Mouse (Mus musculus): Measurements from ENCODE around the gene Gm5105. TPM values are rescaled to one million over a fixed set of nuclear protein-coding genes. Genes with fewer than 3 reads are reported as not detected.

The Gm5105 gene
- 0.05 TPM in 1 of 2 replicates, not detected in the other for polyA plus RNA-seq (2012; rRNA removed)

DNA sequence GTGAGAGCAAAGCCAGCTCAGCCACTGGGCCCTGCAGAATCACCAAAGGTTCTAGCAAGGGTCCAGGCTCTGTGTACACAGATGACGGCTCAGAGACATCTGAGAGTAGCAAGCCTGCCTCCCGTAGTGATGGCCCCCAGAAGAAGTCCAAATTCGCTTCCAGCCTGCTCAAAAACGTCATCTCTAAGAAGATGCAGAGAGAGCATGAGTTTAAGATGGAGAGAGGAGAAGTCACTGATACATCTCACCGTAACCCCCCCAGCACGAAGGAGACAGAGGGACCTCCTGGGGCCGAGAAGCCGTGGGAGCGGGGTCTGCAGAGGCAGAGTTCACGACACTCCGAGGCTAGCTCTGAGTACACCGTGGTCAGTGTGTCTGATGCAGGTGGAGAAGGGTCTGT, at the start of gene Gm5105:
Gene Gm5105 (minus strand): TSS at position 101 of the 400 bp plus-strand sequence.
- no peak for DNase-seq (ENCODE audit: low read depth)

DNA sequence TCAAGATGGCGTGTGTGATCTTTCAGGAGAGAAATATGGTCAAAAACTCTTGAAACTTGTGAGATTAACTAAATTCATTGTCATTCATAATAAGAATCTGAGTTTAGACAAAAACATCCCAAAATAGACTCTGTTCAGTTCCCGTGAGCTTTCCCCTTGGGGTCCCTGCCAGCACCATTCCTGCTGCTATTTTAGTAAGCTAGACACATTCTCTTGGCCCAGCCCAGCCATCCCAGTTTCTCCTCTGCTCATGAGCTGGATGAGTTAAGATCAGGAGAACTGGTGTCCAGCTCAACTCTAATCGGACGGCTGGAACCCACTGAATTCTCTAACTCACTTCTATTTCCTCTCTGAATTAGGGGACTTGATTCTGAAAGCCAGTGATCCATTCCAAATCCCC, 49.7 kb upstream of the Gm5105 start:
- no peak for DNase-seq (ENCODE audit: low read depth)

DNA sequence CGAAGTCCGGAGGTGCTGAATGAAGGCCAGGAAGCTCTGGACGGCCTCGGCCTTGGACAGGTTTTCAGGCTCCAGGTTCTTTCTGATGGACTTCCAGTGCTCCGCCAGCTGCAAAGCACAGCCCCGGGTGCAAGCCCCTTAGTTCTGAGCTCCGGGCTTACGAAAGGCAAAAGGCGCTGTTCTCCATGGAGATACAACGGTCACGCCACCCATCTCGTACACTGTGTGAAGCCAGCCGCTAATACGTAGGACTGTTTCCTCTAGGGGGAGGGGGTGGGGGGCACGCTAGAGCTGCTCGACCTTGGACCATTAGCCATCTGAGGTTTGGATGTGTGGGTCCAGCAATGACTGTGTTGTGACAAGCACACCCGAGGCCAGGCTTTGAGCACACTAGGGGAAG, 46.9 kb upstream of the Gm5105 start:
- DNase-seq (ENCODE audit: low read depth): no peak

DNA sequence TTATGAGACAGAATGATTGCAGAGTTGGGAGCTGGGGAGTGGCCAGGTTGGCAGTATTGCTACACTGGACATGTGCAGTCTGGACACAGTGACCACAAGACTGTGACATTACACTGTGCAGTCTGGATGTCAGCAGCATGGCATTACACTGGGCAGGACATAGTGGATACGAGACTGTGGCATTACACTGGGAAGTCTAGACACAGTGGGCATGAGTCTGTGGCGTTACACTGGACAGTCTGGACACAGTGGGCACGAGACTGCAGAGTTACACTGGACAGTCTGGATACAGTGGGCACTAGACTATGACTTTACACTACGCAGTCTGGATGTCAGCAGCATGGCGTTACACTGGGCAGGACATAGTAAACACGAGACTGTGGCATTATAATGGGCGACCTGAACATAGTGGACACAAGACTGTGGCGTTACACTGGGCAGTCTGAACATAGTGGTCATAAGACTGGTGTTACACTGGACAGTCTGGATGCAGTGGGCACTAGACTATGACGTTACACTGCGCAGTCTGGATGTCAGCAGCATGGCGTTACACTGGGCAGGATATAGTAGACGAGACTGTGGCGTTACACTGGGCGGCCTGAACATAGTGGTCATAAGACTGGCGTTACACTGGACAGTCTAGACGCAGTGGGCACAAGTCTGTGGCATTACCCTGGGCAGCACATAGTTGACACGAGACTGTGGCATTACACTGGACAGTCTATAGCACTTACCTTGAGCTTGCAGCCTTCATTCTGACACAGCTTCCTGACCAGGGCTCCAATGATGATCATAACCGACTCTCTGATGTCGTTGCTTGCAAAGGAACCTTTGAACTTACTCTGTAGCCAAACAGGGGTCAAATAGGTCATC, 44.0 kb upstream of the Gm5105 start:
- no peak for DNase-seq (ENCODE audit: low read depth)

DNA sequence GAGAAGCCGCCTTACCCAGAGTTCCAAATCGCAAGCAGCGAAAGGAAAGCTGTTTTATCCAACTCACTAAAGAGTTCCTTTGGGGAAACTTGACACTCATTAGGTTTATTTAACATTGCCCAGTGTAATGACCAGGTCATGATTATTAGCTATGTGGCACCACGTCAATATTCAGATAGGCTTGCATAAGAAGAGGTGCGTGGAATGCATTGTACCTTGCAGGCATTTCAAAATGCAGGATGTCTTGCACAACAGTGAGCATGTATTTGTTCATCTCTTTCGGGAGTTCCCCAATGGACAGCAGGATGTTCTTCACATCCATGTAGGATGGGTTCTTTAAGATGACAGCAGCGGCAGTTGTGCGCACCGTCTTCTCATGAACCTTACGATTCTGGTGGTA, 39.7 kb upstream of the Gm5105 start:
- peak; percentile 75 for DNase-seq (ENCODE audit: low read depth)

DNA sequence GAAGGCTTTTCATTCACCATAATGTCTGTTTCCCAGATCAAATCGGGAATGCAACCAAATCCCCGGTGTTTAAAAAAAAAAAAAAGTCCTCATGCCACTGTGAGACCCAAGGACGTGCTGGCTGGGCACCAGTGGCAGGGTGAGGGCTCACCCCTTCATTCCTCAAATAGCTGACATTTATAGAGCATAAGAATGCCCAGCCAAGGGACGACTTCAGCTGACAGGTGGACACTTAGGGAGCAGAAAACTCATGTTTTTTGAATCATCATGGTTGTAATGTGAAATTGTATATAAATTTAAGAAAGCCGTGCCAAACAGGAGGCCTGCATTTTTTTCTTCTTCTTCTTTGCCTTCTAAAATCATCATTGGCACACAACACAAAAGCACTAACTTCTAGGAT, 37.9 kb upstream of the Gm5105 start:
- no peak for DNase-seq (ENCODE audit: low read depth)

DNA sequence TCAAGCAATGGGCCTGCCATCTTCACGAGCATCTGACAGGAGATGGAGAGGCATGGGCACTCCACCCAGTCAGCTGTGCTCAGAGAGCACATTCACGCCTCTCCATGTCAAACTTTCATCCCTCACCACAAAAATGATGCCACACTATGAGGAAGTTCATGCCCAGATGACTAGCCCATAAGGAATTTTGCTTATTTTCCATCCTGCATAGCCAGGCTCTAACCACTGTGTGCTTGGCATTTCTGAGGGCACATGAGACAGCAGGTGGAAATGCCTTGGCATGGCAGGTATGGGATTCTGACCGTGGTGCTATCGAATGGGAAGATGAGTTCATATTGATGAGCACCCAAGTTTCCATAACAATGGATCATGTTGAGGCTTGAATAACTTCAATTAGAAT, 36.5 kb upstream of the Gm5105 start:
- DNase-seq (ENCODE audit: low read depth): no peak

DNA sequence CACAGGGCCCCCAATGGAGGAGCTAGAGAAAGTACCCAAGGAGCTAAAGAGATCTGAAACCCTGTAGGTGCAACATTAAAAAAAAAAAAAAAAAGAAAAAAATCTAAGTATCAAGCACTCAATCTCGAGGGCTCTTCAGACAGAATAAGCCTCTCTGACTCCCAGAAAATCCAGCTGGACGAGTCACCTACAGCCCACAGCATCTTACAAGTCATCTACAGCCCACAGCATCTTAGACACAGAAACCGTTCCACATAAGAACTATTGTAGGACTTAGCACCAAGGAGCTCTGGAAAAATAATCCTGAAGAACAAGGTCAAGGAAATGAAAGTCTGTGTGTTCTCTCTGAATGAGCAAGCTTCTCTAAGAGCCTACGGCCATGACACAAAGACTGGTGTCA, 34.7 kb upstream of the Gm5105 start:
- no peak for DNase-seq (ENCODE audit: low read depth)

DNA sequence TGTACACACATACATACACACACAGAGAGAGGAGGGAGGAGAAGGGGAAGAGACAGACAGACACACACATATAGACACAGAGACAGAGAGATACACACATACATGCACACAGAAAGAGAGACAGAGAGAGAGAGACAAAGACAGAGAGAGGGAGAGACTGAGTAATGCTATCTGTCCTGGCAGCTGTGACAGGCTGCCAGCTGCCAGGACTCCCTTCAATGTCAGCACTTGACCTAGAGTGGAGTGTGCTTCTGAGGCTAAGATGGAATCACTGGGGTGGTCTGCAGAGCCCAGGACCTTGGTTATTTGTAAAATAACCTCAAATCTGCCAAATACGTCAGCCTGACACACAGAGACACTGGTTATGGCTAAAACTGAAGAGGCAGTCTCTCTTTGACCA, 30.5 kb upstream of the Gm5105 start:
- no peak for DNase-seq (ENCODE audit: low read depth)

DNA sequence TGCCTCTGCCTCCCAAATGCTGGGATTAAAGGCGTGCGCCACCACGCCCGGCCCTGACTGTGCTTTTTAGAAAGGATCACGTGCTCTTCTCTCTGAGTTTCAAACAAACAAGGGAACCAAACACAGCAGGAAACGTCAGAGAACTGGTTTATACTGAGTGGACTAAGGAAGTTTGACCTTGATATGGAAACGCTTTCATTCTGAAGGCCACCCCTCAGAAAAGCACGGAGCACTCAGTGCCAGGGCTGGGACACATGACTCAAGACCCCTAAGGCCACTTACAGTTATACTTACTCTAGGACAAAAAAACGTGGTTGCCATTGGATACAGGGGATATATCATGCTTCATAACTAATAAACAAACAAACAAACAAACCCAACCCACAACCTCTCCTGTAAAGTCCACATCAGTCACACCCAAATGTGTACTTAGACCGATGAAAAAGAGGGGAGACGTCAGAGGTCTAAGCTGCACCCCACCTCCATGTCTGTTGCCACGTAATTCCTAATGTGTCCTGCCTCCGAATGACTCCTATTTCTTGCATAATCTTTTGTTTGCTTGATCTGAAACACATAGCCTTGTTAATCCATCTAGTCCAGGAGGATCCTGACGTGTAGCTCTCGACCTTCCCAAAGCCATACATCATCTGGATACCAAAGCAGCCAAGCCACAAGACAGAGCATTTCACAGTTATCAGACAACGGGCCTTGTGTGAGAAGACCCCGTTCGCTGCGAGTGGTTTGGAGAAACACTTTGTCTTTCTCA, 29.3 kb upstream of the Gm5105 start:
- no peak for DNase-seq (ENCODE audit: low read depth)

DNA sequence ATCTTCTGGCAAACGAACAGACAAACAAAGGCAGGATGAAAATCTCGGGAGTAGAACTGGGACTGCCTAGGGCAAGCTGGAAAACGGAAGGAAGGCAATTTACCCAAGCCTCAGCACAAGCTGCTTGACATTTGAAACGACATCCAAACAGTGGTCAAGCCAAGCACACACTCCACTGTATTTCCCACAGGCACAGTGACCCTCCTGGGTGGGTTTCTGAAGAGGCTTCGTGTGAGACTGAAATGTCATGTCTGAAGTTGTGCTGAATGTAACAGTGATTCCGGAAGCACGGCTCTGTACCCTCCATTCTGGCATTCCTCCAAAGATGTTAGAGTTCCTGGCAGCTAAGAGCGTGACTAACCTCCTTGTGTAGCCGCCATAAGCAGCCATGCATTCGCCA, 28.5 kb upstream of the Gm5105 start:
- no peak for DNase-seq (ENCODE audit: low read depth)

DNA sequence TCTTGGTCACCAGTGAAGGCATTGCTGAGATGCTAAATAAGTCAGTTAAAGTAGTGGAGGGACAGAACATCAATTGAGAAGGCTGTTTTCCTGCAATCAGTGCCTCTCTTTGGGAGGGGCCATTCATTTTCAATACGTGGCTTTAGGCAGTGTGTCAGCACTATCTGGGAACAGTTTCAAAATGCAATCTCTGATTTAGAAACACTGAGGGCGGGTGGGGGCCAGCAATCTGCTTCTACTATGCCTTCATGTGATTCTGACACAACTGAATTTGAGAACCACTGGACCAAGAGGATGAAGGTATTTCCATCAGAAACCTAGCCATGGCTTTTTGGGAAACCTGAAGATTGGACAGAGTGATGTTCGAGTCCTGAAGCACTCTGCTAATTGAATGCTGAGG, 28.1 kb upstream of the Gm5105 start:
- DNase-seq (ENCODE audit: low read depth): no peak

DNA sequence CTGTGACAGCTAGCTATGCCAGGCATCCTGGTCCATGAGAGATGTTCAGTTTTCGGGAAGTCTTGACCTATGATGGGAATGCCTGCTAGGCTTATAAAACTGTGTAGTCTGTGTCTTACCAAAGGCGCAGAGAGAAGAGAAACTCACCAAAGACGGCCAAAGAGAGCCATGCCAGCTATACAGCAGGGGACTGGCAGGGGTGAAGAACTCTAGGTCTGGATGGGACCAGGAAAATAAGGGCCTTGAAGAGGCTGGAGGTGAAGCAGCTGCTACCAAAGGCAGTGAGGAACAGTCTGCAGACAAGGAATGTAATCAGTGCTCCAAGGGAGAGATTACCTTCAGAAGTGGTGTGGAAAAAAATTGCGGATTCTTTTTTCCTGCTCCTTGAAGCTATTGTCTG, 16.7 kb upstream of the Gm5105 start:
- no peak for DNase-seq (ENCODE audit: low read depth)

DNA sequence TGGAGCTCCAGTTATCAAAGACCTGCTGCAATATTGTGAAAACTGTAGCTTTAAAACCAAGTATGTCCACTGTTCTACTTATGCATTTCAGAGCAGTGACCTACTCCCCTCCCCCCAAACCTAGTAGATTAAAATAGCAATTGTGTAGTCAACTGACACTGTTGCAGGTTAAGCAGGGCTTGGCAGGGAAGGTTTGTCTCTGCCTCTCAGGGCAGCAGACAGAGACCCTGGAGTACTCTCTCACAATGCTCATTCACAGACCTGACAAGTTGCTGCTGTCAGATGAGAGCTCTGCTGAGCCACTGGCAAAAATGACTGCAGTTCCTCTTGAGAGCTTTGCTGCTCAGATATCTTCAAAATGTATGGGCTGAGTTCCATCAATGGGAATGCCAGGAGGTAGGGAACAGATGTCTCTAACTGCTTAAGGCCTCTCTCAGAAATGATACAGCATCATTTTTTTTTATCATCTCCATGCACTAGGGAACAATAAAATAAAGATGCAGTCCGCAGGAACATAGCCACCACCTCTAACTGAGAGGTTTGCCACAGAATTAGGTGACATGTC, 16.0 kb upstream of the Gm5105 start:
- no peak for DNase-seq (ENCODE audit: low read depth)

DNA sequence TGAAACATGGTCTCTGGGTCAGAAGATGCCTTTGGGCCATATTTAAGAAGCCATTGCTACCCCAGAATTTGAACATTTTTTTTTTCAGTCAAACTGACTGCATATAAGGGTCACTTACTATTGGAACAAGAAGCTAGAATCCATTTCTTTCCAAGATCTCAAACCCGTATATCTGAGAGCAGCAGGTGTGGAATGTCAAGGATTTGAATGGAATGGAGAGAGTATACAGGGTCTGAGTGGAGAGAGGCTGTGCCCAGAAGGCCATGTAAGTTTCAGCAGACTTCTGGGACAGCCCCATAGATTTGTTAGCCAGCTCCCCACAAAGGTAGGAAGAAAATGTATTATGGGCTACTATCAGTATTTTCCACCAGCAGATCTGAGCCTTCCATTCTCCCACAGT, 11.5 kb upstream of the Gm5105 start:
- no peak for DNase-seq (ENCODE audit: low read depth)

DNA sequence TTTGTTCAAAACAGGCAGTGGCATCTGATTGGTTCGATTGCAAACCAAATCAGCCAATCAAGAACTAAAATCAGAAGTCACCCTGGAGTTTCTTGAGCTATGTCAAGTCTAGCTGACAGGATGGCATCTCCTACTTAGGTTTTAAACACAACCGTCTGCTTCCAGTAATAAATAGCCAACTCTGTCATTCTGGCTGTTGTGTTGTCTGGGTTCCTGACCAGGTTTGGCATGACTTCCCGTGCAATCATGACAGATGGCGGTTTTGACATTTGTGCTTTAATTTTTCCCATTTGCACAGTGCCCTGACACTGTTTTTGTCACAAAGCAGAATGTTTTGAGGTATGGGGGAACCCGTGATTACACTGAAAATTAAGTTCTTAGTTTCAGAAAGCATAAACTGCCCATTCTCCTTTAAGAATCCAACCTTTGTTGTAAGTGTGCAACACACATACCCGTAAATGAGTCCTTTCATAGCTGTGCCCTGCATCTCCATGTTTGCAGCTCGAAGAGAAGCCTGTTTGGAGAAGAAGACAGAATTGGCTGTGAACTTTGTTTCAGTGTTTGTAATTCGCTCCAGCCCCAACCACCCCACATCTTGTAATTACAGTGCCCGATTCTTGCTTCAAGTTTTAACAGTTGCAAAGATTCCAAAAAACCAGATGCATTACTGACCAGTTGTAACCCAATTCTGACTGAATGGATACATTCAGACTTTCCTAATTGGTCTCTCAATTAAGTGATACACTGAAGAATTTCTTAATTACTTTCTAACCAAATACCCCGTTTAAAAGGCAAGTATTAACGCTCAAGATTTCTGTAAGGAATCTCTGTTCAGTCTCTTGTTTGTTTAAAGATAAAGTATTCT, 10.5 kb upstream of the Gm5105 start:
- no peak for DNase-seq (ENCODE audit: low read depth)

DNA sequence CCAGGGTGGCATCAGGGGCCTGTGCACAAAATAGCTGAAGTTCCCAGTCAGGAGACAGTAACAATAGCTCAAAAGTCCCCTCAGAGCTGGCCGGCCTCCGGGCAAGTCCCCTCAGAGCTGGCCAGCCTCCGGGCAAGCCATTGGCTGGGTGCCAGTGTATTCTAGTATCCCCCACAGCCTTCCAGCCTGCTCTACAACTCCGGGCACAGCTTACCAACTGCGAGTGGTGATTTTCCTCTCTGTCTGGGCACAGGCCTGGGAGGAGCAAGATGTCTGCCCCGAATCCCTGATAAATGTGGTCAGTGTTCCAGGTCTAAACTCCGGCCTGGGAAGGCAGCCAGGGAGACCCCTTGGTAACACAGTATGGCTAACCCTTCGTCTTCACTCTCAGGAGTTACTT, 8.0 kb upstream of the Gm5105 start:
- DNase-seq (ENCODE audit: low read depth): no peak

DNA sequence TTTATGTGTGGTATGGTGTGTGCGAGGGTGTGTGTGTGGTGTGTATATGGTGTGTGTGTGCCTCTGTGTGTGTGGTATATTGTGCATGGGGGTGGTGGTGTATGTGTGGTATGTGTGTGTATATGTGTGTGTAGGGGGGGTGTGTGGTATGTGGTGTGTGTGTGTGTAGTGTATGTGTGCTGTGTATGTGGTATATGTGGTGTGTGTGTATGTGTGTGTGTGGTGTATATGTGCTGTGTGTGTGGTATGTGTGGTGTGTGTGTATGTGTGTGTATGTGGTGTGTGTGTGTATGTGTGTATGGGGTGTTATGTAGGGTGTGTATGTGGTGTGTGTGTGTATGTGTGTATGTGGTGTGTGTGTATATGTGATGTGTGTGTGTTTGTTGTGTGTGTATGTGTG, 7.0 kb upstream of the Gm5105 start:
- DNase-seq (ENCODE audit: low read depth): no peak

DNA sequence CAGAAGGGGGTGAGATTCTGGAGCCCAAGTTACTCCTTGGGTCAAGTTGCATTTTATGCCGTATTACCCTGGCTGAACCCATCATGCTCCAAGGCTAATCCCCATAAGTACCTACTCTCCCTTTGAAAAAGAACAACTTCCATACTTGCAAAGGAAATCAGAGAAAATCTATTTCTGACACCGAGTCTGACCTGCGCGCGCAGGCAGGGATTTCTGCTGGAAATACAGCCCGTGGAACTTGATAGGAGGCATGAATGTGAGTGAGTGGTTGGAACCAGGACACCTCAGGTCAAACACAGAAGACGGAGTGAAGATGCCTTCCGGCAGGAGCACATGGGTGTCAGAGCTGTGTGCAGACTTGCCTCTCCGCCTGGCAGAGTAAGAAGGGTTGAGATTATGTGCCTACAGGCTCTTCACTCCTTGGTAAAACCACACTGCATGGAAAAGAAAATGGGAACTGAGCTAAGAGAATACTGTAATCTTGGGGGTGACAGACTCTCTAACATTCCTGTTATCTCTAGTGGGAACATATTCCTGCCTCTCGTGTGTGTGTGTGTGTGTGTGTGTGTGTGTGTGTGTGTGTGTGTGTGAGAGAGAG, 4.4 kb upstream of the Gm5105 start:
- DNase-seq (ENCODE audit: low read depth): no peak

DNA sequence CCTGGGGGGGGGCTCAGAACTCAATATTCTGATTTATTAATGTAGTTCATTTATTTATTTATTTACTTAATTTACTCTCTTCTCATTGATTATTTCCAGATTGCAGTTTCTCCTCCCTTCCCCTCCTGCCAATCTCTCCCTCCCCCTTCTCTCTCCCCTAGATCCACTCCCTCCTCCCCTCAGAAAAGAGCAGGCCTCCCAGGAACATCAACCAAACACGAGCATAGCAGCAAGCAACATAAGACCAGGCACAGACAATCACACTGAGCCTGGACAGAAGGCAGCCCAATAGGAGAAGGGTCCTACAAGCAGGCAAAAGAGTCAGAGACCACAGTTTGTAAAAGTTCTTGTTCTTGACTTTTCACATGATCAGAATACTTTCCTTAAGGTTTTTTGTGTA, 3.8 kb upstream of the Gm5105 start:
- DNase-seq (ENCODE audit: low read depth): no peak

DNA sequence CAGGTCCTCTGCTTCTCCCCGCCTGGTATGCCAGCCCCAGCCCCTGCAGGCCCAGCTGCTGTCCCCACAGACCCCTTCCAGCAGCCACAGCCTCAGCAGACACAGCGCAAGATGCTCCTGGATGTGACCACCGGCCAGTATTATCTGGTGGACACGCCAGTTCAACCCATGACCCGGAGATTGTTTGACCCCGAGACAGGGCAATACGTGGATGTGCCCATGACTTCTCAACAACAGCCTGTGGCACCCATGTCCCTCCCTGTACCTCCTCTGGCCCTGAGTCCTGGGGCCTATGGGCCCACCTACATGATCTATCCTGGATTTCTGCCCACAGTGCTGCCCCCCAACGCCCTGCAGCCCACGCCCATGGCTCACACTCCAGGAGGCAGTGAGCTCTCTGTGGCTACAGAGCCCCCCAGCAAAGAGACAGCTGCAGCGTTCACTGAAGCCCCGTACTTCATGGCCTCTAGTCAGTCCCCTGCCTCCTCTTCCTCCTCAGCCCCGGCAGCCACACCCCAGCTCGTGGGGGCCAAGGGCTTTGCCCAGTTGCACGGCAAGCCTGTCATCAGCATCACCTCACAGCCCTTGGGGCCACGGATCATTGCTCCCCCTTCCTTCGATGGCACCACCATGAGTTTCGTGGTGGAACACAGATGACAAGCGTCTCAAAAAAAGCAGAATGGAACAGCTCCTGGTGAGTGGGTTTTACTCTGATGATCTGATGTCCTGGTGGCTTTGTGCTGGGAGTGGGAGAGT, 2.7 kb upstream of the Gm5105 start:
- DNase-seq (ENCODE audit: low read depth): no peak
